Mouse (Mus musculus) ovary, adult 18-20 months (tissue): Measurements from ENCODE around the gene Gm20388.
"Not testable (repeated sequence)": the region's sequence is repeated elsewhere in the genome, so short reads cannot be mapped to it uniquely, and the experiment has no call there.

ENCODE experiments used
- DNase-seq: peaks from one replicate; pipeline ENCODE4 v3.0.0; 2022; ENCODE audit warnings: low spot score, mixed read lengths

Gene Gm20388

DNA sequence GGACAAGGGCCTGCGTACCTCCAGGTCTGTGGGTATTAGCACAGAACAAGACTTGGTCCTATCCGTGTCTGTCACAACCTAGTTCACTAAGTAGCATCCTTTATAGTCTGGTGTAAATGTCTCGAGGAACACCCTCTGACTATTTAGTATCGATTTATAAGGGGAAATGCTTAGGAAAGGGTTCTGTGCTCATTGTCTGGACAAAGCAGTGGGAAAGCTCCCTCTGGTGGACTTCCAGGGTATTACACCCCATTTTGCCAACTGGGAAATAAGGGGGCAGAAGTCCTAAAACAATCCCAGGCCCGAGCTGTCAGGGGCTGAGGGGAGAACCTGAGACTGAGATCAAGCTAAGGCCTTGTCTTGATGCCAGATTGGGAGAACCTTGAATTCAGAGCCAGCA, 3291.6 kb downstream of the Gm20388 start:
- DNase-seq, result no peak

DNA sequence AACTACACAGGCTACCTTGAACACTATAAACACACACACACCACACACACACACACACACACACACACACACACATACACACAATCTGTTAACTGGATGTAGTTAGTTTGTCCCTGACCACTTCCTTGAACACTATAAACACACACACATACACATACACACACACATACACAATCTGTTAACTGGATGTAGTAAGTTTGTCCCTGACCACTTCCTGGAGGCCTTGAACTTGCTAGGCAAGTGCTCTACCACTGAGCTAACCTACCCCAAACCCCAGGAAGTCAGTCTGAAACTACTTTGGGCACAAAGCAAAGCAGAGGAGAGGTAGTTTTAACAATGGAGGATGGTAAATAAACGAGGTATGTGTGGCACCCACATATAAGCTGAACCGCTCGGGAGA, 3292.9 kb downstream of the Gm20388 start:
- DNase-seq, result no peak

DNA sequence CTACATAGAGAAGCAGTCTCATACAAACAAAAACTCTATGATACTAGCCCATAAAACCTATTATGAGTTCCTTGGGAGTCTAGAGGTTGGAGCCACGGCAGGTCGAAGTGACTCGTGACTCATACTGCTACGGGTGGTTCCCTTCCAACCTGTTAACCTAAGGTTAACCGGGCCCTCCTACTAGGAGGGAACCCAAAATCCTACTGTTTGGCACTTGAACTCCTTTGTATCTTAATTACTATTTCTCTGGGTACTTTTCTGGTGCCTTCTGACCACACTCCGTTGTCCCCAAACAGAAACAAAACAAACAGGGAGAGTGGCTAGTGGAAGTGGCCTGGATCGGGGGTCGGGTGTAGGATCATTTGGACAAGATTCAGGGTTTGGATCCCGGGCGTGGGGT, 3301.2 kb downstream of the Gm20388 start:
- DNase-seq, result no peak

DNA sequence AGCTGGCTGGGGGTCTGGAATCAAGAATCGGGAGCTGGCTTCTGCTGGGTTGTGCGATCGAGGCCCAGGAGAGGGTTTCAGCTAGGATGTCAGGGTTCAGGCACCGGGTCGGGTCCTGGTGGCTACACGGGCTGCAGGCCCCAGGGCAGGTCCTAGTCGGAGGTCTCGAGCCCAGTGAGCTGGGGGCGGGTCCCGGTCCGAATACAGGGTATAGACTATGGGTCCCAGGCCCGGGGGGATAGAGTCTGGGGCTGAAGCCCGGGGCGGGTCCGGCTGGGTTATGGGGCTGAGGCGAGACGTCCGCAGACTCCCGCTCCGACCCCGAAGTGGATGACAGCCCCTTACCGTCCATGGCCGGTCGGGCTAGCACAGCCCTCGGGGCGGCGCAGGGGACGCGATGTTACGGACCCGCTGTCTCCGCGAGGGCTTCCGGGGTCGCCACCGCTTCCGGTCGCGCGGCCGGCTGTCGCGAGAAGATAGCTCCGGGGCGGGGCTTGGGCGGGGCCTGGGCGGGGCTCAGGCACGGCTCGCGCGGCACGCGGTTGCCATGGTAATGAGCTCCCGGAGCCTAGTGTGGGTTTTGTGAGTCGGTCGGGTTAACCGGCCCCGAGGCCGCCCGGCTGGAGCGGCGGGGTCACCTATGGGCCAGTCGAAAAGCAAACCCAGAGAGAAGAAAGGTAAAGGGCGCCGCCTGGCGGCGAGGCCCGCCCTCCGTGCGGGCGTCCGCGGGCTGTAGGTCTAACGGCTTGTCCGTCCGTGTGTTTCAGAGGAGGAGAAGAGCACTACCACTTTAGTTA, 3301.9 kb downstream of the Gm20388 start, which contains the start of the genes Chmp1a and Spata33:
TSS of gene Chmp1a (minus strand) at position 443 of the 797 bp plus-strand sequence.
TSS of gene Spata33 (plus strand) at position 512 of the 797 bp plus-strand sequence.
- peak; percentile 95 for DNase-seq

DNA sequence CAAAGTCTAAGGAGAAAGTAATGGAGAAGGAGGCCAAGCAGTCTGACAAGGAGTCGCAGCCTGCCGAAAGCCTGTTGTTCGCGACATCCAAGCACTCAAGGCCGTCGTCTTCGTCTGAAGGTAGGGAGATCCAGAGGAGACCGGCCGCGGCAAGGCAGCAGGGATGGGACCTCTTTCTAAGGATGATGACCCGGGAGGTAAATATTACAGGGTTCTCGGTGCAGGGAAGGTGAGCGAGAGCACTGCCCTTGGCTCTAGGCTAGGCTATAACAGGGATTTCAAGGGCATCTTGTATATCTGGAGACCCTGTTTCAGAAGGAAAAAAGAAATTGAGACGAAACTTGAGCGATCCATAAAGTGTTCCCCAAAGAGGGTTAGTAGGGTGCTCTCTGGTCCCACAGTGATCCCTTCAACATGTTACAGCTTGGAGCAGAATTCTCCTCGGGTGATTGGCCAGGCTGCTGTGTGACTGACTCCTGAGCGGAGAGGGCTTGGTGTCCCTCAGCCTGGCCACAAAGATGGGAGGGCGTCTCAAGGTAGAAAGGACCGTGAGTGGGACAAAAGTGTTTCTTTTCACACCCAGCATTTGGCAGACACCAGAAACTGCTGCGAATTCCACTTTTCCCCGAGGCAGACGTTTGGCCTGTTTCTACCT, 3302.6 kb downstream of the Gm20388 start:
- DNase-seq, result no peak

DNA sequence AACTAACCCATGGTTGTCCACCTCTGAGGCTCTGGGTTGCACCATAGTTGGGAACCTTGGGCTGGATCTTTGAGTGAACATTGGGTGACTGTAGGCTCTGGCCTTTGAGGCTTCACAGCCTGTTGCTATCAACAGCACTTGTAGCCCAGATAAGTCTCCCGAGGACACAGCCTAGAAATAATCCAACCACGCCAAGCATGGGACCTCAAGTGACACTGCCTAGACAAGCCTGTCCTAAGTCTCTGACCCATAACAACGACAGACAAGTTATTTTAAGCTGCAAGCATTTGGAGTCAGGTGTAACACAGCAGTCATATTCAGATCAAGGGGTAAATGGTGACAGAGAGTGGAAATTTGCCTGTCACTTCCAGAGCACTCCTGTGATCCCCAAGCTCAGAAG, 3304.8 kb downstream of the Gm20388 start:
- no peak for DNase-seq

DNA sequence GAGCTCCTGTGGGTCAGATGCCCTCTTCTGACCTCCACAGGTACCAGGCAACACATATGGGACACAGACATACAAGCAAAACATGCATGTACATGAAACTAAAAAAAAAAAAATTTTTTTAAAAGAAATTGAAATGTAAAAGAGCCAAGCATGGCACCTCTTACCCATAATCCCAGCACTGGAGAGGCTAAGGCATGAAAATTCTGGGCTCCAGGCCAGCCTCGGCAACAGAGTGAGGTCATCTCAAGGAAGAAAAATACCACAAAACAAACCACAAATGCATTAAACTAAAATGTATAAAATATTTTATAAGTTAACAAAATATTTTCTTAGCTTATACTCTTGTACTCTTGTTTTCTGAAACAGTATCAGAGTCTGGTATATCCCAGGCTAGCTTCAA, 3310.3 kb downstream of the Gm20388 start:
- DNase-seq, result no peak

DNA sequence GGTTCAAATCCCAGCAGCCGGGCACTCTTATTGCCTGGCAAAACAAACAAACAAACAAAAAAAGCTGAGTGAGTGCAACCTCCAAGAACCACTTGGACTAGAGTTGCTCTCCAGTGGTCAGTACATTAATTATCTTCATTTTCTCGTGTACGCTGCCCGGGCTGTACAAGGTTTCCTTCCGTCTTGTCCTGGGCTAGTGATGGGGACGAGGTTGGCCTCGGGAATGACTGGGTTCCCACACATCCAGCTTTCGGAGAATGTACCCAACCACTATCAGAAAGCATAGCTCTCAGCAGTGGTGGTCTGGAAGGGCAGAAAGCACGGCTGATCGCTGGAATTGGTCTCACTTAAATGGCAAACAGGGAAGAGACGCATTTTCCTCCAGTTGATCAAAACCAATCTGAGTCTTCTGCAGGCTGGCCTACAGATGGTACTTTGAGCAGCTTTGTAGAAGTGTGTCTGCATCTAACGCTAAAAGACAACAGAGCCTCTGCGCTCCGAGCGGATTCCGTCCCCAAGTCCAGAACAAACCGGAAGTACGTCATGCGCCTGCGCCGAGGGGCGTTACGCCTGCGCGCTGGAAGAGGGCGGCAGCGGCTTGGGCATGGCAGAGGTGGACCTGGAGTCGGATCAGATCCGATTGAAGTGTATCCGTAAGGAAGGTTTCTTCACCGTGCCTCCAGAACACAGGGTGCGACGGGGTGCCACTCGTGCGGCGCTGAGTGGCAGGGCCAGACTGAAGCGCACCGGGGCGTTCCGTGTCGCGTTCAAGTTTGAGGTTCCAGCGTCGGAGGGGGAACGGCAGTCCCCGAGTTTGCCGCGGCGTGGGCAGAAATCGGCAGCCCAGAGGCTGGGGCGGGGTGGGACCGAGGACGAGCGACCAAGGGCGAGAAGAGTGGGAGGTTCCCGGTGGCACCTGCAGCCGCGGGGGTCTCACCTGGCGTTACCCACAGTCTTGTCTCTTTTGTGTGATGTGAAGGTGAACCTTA, 3313.9 kb downstream of the Gm20388 start, which contains the start of gene Cdk10:
TSS of gene Cdk10 (plus strand) at position 565 of the 989 bp plus-strand sequence.
- peak; percentile 88 for DNase-seq

DNA sequence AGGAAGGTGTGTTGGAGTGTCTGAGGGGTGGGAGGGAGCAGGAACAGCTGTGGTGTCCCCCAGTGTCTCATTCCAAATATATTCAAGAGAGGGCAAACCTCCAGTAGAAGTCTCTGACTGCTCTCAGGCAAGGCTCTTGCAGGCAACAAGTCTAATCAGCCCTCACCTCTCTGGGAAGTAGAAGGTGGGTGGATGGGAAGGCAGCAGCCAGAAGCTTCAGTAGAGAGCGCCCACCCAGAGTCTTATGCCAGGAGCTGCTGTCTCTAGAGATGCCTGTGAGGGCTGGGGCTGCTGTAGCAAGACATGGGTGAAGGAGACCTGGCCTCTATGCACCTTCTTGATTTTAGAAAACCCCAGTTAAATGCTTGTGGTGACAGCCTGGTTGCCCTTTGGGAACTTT, 3317.8 kb downstream of the Gm20388 start:
- no peak for DNase-seq

DNA sequence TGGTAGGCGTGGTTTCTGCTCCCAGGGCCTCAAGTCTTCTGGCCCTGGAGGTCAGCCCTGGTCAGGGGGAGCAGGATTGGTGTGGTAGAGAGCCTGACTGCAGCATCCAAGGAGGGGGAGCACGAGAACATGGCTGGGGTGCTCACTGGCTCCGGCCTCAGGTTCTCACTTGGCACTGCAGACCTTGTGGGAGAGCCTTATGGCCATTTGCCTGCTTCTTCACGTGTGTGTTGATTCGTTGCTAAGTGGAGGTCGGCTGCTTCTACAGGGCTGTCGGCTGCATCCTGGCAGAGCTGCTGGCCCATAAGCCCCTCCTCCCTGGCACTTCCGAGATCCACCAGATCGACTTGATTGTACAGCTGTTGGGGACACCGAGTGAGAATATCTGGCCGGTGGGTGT, 3319.7 kb downstream of the Gm20388 start:
- not testable (repeated sequence) for DNase-seq

DNA sequence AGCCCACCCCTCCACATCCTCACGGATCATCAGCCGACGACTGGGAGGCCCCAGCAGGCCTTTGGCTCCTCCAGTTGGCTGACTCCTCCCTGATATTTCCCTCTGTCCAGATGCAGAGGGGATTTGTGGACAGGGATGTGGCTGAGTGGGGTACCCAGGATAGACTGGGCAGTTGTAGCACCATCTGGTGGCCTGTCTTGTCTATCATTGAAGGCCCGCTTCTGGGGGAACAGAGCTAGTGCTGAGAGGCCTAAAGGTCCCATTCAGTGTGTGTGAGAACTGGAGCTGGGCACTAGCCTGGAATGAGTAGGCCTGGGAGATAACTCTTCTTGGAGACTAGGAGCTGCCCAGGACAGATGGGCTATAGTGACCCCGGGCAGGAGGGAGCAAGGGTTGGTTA, 3321.1 kb downstream of the Gm20388 start:
- DNase-seq, result no peak

DNA sequence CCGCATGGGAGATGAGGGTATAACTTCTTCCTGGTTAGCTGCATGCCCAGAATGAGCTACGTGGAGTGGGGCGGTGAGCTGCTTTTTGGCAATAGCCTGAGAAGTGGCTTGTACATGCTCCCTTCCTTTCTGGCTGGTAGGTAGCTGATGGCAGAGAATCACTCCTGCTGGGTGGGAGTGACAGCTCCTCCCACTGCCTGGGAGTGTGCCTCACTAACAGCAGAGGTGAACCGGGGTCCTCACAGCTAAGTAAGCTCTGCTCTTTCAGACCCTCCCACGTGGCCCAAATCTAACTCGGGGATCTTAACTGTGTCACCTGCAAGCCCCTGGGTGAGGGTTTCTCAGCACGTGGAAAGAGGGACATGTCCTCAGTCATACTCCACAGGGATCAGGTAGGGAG, 3321.9 kb downstream of the Gm20388 start:
- no peak for DNase-seq

DNA sequence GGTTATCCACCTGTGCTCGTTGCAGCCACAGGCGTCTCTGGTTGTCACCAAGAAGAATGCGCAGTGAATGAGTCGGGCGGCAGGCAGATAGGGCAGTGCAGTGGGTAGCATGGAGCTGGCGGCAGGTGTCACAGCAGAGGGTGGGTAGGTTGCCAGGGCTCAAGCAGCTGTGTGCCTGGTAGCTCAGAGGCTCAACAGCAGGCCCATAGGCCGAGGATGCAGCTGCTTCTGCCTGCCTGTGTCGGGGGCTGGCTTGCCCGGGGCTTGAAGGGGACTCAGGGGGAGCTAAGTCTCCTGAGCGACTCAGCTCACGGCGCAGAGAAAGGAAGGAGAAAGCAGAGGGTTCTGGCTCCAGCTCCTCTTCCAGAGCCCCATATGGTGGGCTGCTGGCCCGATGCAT, 3322.7 kb downstream of the Gm20388 start:
- no peak for DNase-seq

DNA sequence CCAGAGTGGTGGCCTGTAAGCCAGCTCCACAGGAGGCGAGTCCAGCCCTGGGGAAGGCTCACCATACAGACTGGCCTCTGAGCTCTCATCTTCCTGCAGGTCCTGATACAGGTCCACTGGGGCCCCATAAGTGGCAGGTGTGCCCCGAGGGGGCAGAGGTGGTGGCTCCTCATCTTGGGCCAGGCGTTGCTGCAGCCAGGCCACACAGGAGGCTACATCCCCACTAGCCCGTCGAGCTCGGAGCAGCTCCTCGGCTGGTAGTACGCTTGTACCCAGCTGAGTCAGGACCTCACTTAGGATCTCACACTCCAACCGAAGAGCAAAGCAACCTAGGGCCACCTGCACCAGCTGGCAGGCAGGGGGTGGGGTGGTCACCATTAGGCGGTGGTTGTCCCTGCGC, 3323.1 kb downstream of the Gm20388 start:
- DNase-seq, result no peak

DNA sequence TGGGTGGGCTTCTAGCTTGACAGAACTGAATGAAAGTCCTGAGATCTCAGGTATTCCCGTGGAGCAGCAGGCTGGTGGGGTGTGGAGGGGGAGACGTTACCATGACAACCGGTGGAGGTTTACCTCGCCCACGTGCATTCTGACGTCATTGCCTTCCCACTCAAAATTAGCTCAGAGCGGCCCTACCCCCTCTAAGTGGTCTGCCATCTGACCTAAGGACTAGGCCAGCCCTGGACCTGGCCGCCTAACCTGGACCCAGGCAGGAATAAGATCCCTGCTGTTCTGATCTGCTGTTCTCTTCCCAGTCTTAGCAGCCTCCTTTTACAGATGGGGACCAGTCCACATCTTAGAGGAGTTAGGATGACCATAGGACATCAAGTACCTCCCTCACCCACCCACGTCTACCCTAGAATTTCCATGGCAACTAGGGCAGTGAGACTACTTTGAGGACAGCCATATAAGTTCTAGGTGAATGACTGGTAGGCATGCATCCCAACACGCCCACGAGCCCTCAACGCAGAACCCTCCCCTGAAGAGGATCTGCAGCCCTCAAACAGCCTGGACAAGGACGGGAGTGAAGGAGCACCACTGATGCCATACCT, 3324.4 kb downstream of the Gm20388 start:
- DNase-seq, result no peak

DNA sequence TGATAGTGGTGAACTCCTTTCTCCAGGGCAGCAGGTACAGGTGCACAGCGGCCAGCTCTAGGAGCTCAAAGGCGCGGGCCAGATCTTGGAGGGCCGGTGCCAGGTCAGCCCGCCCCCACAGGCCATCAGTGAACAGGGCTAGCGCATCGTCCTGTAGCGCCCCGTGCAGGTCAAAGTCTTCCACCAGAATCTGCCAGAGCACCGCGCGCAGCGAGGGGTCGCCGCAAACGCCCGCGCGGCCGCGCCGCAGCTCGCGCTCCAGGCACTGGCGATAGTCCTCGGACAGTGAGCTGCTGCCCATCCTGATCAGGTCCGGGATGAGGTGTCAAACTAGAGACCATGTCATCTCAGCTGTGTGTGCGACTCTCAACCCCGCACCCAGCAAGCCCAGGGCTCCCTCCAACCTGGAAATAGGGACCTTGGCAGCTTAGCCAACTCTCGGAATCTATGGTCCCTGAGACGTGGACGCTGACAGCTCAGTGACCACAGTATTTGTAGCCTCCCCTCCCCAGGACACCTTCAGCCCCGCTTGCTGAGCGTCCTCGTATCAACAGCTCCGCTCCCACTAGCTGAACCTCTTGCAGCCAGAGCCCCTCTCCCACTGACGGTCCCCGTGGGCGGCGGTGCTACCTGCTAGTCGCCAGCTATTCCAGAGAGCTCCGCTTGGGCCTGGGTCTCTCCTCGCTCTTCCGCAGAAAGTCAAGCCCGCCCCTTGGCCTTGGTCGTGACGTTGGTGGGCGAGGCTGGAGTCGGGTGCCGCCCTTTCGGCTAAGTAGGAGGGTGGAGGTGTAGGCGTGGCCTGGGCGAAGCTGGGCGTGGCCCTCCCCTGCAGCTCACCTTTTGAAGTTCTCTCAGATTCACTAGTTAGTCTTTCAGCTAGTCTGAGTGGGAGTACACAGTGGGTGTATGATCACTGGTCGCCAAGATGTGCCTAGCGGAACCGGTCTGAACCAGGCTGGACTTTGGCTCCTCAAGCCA, 3325.2 kb downstream of the Gm20388 start, which contains the start of gene Spata2l:
TSS of gene Spata2l (minus strand) at position 714 of the 978 bp plus-strand sequence.
- DNase-seq, result peak; percentile 80

DNA sequence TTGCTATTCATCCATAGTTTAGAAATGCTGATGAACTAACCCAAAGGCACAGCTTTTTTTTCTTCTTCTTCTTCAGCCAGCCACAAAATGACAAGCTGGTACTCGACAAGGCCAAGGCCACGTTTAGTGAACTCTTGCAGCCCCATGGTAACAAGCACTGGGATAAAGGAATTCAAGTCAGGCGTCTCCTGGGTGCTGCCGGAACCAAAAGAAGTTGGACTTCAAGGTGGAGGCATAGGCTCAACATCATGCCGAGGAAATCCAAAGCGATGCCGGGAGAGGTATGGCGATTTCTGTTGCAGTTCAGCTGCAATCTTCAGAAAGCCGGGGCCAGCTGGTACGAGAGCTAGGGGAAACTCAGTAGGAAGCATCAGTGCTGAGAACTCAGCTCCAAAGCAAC, 3328.8 kb downstream of the Gm20388 start:
- DNase-seq, result no peak

DNA sequence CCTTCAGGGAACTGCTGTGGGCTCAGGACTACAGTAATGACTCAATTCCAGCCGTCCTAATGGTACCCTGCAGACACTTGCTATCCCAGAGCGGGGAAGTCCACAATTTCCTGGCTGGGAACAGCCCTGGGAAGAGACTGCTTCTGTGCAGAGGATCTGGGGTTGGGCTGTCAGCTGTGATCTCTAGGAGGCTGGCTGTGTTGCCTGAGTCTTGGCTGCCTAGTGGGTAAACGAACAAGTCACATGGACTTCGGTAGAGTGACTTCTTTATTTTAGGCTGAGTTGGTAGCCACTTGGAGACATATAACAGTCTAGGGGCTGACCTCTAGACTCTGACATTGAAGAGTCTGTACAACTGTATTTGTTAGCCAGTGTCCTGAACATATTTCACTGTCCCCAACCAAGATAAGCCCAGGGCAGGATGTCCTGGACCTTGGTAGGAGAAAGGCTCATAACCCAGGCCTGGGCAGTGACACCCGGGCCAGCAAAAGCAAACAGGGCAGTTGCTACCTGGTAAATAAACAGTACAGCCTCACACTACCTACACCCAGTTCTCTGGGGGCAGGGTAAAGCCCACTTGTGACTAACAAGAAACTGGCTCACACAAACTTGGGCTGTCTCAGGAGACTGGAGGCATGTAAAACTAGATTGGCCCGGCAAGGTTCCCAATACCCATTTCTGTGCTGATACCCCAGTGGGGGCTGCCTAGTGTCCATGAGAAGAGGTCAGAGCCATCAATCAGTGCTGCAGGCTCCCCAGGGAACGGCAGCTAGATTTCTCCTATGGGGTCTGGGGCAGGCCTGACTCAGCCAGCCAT, 3331.7 kb downstream of the Gm20388 start:
- no peak for DNase-seq

DNA sequence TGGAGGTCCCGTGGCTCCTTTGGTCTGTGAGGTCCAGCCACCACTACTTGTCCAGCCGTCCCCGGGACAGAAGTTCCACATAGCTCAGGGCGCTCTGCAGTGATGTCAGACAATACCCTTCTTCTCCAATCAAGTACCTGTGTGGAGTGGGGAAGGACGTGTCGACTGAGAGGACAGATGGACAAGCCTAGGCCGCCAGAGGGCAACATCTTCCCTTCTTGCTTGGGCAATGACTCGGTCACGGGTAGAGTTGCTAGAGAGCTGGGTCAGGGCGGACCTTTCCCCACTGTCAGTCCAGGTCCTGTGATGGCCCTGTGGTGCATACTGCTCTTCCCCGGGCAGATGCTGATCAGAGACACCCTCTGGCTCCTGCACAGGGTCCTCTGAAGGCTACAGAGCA, 3332.4 kb downstream of the Gm20388 start:
- DNase-seq, result no peak

DNA sequence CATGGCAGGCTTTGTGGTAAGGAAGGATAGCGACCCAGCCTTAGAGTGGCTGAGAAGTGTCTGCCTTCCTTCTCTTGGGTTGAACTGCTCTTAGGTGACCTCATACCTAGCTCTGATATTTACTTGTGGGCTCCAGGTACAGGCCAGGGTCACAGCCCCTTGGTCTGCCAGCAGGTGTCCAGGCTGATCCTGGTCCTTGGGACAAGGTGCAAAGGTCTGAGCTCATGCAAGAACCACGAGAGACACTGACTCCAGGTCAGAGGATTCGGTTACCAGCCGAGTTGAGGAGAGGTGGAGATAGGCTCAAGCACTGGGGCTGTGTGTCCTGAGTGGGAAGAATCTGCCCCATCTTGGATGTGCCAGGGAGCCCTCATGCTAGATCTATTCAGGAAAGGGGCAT, 3333.7 kb downstream of the Gm20388 start:
- no peak for DNase-seq
